Comparison of ENCODE assay signal across 19 mouse cellular contexts in the genomic region with DNA sequence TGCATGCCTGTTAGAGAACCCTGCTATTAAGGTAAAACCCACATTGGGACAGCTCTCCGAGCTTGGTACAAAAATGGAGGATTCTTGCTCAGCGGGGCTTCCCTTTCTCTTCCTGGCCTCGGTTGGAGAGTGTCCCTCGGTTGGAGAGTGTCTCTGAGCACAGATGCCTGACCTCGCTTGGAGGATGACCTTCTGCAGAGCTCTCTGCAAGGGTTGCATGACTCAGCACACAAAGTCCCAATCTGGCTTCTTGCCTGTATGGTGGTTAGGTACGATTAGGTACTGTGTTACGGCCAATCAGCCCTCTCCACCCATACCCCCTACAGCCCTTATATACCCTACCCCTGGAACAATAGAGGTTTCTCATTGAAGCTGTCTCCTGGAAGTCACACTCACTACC.
A peak's percentile ranks its signal among the peaks of the same experiment; 100 is the strongest.
DNase-seq lines count a peak whose midpoint lies in the region; ATAC-seq lines count a peak whose summit lies in the region.
"Had no signal": no experiment of that assay in that cellular context is flagged by ENCODE, and none has a peak within 500 bp of the region (broad histone marks: within the 10 kb centered on the region; RNA-seq: fewer than 3 reads in every experiment).

No protein-coding gene starts in this region.

- intact Hi-C loops in left cerebral cortex, postnatal 4 days (cut with DNase I): no loop called here

- no peaks in the 10 kb centered on the region for H3K27me3 ChIP-seq in kidney, embryonic 14.5 days (ENCODE audit: control insufficient read depth, insufficient read depth, low read length)
- H3K27me3 ChIP-seq: heart, embryonic 12.5 days; limb, embryonic 15.5 days; midbrain, embryonic 12.5 days; neural tube, embryonic 15.5 days had no signal

- no peak overlapping the region for H3K9ac ChIP-seq in kidney, embryonic 14.5 days (ENCODE audit: low read depth, low read length)
- H3K9ac ChIP-seq: heart, embryonic 12.5 days; limb, embryonic 15.5 days; midbrain, embryonic 12.5 days; neural tube, embryonic 15.5 days had no signal

- H3K4me2 ChIP-seq in kidney, embryonic 14.5 days (replicated peaks; ENCODE audit: low read depth, low read length): no peak overlapping the region
- H3K4me2 ChIP-seq: limb, embryonic 15.5 days; midbrain, embryonic 12.5 days; neural tube, embryonic 15.5 days had no signal

- no peak overlapping the region for H3K4me3 ChIP-seq in kidney, embryonic 14.5 days (ENCODE audit: low read length)
- H3K4me3 ChIP-seq: embryonic facial prominence, embryonic 10.5 days; heart, embryonic 12.5 days; limb, embryonic 15.5 days; midbrain, embryonic 12.5 days; neural tube, embryonic 15.5 days had no signal

- ATAC-seq in kidney, embryonic 14.5 days (ENCODE audit: low FRiP score, low TSS enrichment): no peak
- ATAC-seq in megakaryocyte-erythroid progenitor cell, adult 5-6 weeks (replicated peaks; ENCODE audit: low FRiP score, low TSS enrichment, poor library complexity, severe bottlenecking): peak; percentile 68; the same call in 1 of the 2 replicates
- ATAC-seq: forebrain, embryonic 16.5 days; hindbrain, postnatal 0 days; intestine, embryonic 16.5 days had no signal

- no peaks in the 10 kb centered on the region for H3K36me3 ChIP-seq in kidney, embryonic 14.5 days (ENCODE audit: control insufficient read depth, insufficient read depth, low read length)
- H3K36me3 ChIP-seq: embryonic facial prominence, embryonic 10.5 days; heart, embryonic 12.5 days; limb, embryonic 15.5 days; midbrain, embryonic 12.5 days; neural tube, embryonic 15.5 days had no signal

- H3K27ac ChIP-seq in kidney, embryonic 14.5 days (ENCODE audit: low read depth, low read length): no peak overlapping the region
- H3K27ac ChIP-seq: embryonic facial prominence, embryonic 10.5 days; hindbrain, postnatal 0 days; limb, embryonic 15.5 days; midbrain, embryonic 12.5 days; neural tube, embryonic 15.5 days had no signal

- no peaks in the 10 kb centered on the region for H3K9me3 ChIP-seq in kidney, embryonic 14.5 days (ENCODE audit: control insufficient read depth, low read length)
- H3K9me3 ChIP-seq: embryonic facial prominence, embryonic 10.5 days; heart, embryonic 12.5 days; limb, embryonic 15.5 days; midbrain, embryonic 12.5 days; neural tube, embryonic 15.5 days had no signal

- WGBS in kidney, embryonic 14.5 days: 78% methylated on average over 7 of the region's 7 CpGs

- DNase-seq in kidney, postnatal 36 days: peak; percentile 46 to 55
- DNase-seq in adrenal gland, adult (ENCODE audit: inconsistent age in 2 of 2, low spot score in 1 of 2): peak; percentile 84 to 92
- peak; percentile 65 for DNase-seq in adrenal gland, postnatal 10 days
- no peak for DNase-seq in thymus, postnatal 36 days
- DNase-seq in left cerebral cortex, postnatal 4 days: no peak
- DNase-seq: cerebellum, adult 9-11 months; gastrocnemius, postnatal 14 days; heart, adult 11 months; layer of hippocampus, adult 9-11 months had no signal

- H3K4me1 ChIP-seq in kidney, embryonic 14.5 days (ENCODE audit: control insufficient read depth, insufficient read depth, low read length): peaks cover 6% of the 10 kb centered on the region
- H3K4me1 ChIP-seq: midbrain, embryonic 12.5 days; neural tube, embryonic 15.5 days had no signal

Comparison
In these comparisons a context has a peak if more than half of its experiments do, and no peak if none do; other contexts are left out.
1. DNase-seq: peak in kidney, postnatal 36 days (2 of 2), adrenal gland, adult (2 of 2) and adrenal gland, postnatal 10 days (single experiment); none in thymus, postnatal 36 days (0 of 2) and left cerebral cortex, postnatal 4 days (single experiment).